8 mouse cellular contexts compared by ENCODE assay signal in genomic region chr7:49303600-49304411, GRCm38 (mm10).
DNase-seq lines count a peak whose midpoint lies in the region; ATAC-seq lines count a peak whose summit lies in the region.

No protein-coding gene starts in this region.

- peaks cover 67% of the 10 kb centered on the region for H3K27me3 ChIP-seq in embryonic facial prominence, embryonic 10.5 days (replicated peaks; ENCODE audit: low read depth, poor library complexity, severe bottlenecking)
- no peaks in the 10 kb centered on the region for H3K27me3 ChIP-seq in intestine, embryonic 14.5 days (replicated peaks; ENCODE audit: control insufficient read depth, insufficient read depth, low read length)
- H3K27me3 ChIP-seq in midbrain, embryonic 16.5 days (ENCODE audit: control insufficient read depth, insufficient read depth, low read depth, low read length) = no peaks in the 10 kb centered on the region

- no peaks in the 10 kb centered on the region for H3K36me3 ChIP-seq in embryonic facial prominence, embryonic 10.5 days (replicated peaks)
- no peaks in the 10 kb centered on the region for H3K36me3 ChIP-seq in intestine, embryonic 14.5 days (ENCODE audit: control insufficient read depth, insufficient read depth, low read length)
- H3K36me3 ChIP-seq in midbrain, embryonic 16.5 days (ENCODE audit: control insufficient read depth, insufficient read depth, low read length) = no peaks in the 10 kb centered on the region

- ATAC-seq in intestine, embryonic 14.5 days (replicated peaks; ENCODE audit: low FRiP score, low TSS enrichment, low read depth) = peak; percentile 86
- ATAC-seq in midbrain, embryonic 16.5 days = peak; percentile 57

- H3K27ac ChIP-seq in embryonic facial prominence, embryonic 10.5 days (replicated peaks) = peak overlapping the region; percentile 70
- peak overlapping the region; percentile 52; the same call in 1 of the 2 replicates for H3K27ac ChIP-seq in intestine, embryonic 14.5 days (ENCODE audit: low read depth)
- no peak overlapping the region for H3K27ac ChIP-seq in midbrain, embryonic 16.5 days (ENCODE audit: low read length)

- peak overlapping the region; percentile 47 for H3K9ac ChIP-seq in intestine, embryonic 14.5 days (ENCODE audit: low read length)
- H3K9ac ChIP-seq in midbrain, embryonic 16.5 days (ENCODE audit: low read depth, low read length) = peak overlapping the region; percentile 39; the same call in 1 of the 2 replicates

- no peaks in the 10 kb centered on the region for H3K9me3 ChIP-seq in embryonic facial prominence, embryonic 10.5 days
- H3K9me3 ChIP-seq in intestine, embryonic 14.5 days (ENCODE audit: control insufficient read depth, low read length) = no peaks in the 10 kb centered on the region
- no peaks in the 10 kb centered on the region for H3K9me3 ChIP-seq in midbrain, embryonic 16.5 days (replicated peaks; ENCODE audit: control insufficient read depth, low read length, poor library complexity, severe bottlenecking)

- DNase-seq in kidney, postnatal 4 days = peak; percentile 37 to 55
- DNase-seq in kidney, postnatal 36 days = no peak
- peak; percentile 61 for DNase-seq in embryonic facial prominence, embryonic 10.5 days (ENCODE audit: low spot score)
- DNase-seq in intestine, embryonic 14.5 days (ENCODE audit: low spot score) = peak; percentile 78
- DNase-seq in natural killer cell, adult 2 months (ENCODE audit: low spot score in 2 of 2) = no peak
- DNase-seq in urinary bladder, postnatal 25 days (ENCODE audit: low spot score) = no peak
- no peak for DNase-seq in heart, postnatal 25 days (ENCODE audit: low spot score)

- peaks cover 45% of the 10 kb centered on the region for H3K4me1 ChIP-seq in embryonic facial prominence, embryonic 10.5 days
- peaks cover 3% of the 10 kb centered on the region; the same call in 1 of the 2 replicates for H3K4me1 ChIP-seq in intestine, embryonic 14.5 days (replicated peaks; ENCODE audit: control insufficient read depth, insufficient read depth, low read length)
- H3K4me1 ChIP-seq in midbrain, embryonic 16.5 days (ENCODE audit: control insufficient read depth, insufficient read depth, low read length) = peaks cover 19% of the 10 kb centered on the region

- H3K4me2 ChIP-seq in intestine, embryonic 14.5 days (ENCODE audit: low read length) = peak overlapping the region; percentile 75
- H3K4me2 ChIP-seq in midbrain, embryonic 16.5 days (ENCODE audit: low read length) = peak overlapping the region; percentile 70

- intact Hi-C loops in heart, postnatal 25 days (cut with DNase I) = no loop called here

- under 1% methylated on average over 31 of the region's 31 CpGs for WGBS in embryonic facial prominence, embryonic 10.5 days
- 1% methylated on average over 31 of the region's 31 CpGs for WGBS in intestine, embryonic 14.5 days
- WGBS in midbrain, embryonic 16.5 days = 2% methylated on average over 28 of the region's 31 CpGs

- peak overlapping the region; percentile 64 for H3K4me3 ChIP-seq in embryonic facial prominence, embryonic 10.5 days
- peak overlapping the region; percentile 41 for H3K4me3 ChIP-seq in intestine, embryonic 14.5 days (ENCODE audit: low read depth, low read length)
- peak overlapping the region; percentile 37 for H3K4me3 ChIP-seq in midbrain, embryonic 16.5 days (ENCODE audit: low read depth, low read length)

Comparison
In these comparisons a context has a peak if more than half of its experiments do, and no peak if none do; other contexts are left out.
1. DNase-seq: peak in kidney, postnatal 4 days (2 of 2), embryonic facial prominence, embryonic 10.5 days (single experiment) and intestine, embryonic 14.5 days (single experiment); none in kidney, postnatal 36 days (0 of 2), natural killer cell, adult 2 months (0 of 2), urinary bladder, postnatal 25 days (single experiment) and heart, postnatal 25 days (single experiment).
2. Peak in every context shown above with its lines, with median percentiles within 50 percentile points of each other: H3K4me3 ChIP-seq.